In the genomic region with DNA sequence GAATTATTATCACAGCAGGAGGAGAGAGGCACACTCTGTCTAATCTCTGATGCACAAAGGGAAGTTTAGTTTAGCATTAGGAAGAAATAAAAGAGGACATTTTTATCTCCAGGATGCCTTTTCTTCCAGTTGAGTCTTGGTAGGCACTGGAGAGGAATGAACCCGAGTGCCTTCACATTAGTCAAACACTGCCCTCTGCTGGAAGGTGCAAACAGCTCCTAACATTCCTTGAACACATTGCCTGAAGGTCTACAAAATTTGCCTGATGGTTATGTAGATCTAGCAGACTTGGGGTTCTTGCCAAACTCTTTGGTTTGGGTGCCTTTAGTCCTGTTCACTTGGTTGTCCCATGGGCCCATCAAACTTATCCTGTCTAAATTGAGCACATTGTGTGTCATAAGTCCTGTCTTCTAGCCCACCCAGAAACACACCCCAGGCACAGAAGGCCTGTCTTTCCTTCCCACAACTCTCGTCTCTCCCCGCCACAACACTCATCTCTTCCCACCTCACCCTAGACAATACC, we compare ENCODE assay signal across 8 mouse cellular contexts.
DNase-seq lines count a peak whose midpoint lies in the region; TF ChIP-seq lines count a peak whose summit lies in the region.

No protein-coding gene starts in this region.

- TF ChIP-seq EP300 in heart, adult 2 months (IDR thresholded peaks at IDR 0.05; ENCODE audit: insufficient read depth, low read depth, low read length): no peak

- peak; percentile 80 for TF ChIP-seq CTCF in heart, adult 2 months (IDR thresholded peaks at IDR 0.05)
- TF ChIP-seq CTCF in E14TG2a.4 (conservative IDR thresholded peaks at IDR 0.05; ENCODE audit: low read length): peak; percentile 55

- no peak overlapping the region for H3K4me3 ChIP-seq in heart, adult 2 months
- no peak overlapping the region for H3K4me3 ChIP-seq in E14TG2a.4 (replicated peaks; ENCODE audit: low read length)

- H3K79me2 ChIP-seq in heart, adult 2 months (replicated peaks; ENCODE audit: control insufficient read depth, insufficient read depth, low read length): no peaks in the 10 kb centered on the region

- 75% methylated on average over 3 of the region's 3 CpGs for WGBS in heart, adult 2 months

- no peaks in the 10 kb centered on the region for H3K27me3 ChIP-seq in heart, adult 2 months (ENCODE audit: control insufficient read depth, insufficient read depth, low read length)
- H3K27me3 ChIP-seq in E14TG2a.4 (ENCODE audit: insufficient read depth, low read length): no peaks in the 10 kb centered on the region

- H3K36me3 ChIP-seq in heart, adult 2 months (ENCODE audit: control insufficient read depth, insufficient read depth, low read length): no peaks in the 10 kb centered on the region
- H3K36me3 ChIP-seq in E14TG2a.4 (ENCODE audit: insufficient read depth, low read length): no peaks in the 10 kb centered on the region

- TF ChIP-seq POLR2A in heart, adult 2 months (IDR thresholded peaks at IDR 0.05; ENCODE audit: insufficient read depth, low read depth, low read length): no peak

- intact Hi-C loops in heart, adult 2 months (cut with DNase I): loop anchor here (1.0 kb wide), 1 partner anchor 9 kb away; no protein-coding TSS in a partner anchor
- intact Hi-C loops in heart, postnatal 25 days (cut with DNase I): no loop called here

- no peak overlapping the region for H3K27ac ChIP-seq in heart, adult 2 months

- no peaks in the 10 kb centered on the region for H3K9me3 ChIP-seq in E14TG2a.4 (ENCODE audit: low read length)

- H3K4me1 ChIP-seq in heart, adult 2 months (ENCODE audit: control insufficient read depth, insufficient read depth, low read length): no peaks in the 10 kb centered on the region
- peaks cover 17% of the 10 kb centered on the region for H3K4me1 ChIP-seq in E14TG2a.4 (replicated peaks; ENCODE audit: low read depth, low read length)

- H3K9ac ChIP-seq in heart, adult 2 months (ENCODE audit: low read depth, low read length): no peak overlapping the region

- DNase-seq in heart, adult 2 months: peak in 1 of 2 experiments; percentile 31
- no peak for DNase-seq in heart, postnatal 25 days (ENCODE audit: low spot score)
- DNase-seq in adrenal gland, postnatal 36 days: peak; percentile 59 to 66
- DNase-seq in kidney, postnatal 4 days: peak; percentile 40 to 60
- peak; percentile 63 for DNase-seq in thymus, postnatal 4 days
- no peak for DNase-seq in layer of hippocampus, adult 8-10 months (ENCODE audit: low spot score in 2 of 2)
- no peak for DNase-seq in urinary bladder, postnatal 10 days (ENCODE audit: low spot score)

Comparison
In these comparisons a context has a peak if more than half of its experiments do, and no peak if none do; other contexts are left out.
1. DNase-seq: peak in adrenal gland, postnatal 36 days (2 of 2), kidney, postnatal 4 days (2 of 2) and thymus, postnatal 4 days (single experiment); none in heart, postnatal 25 days (single experiment), layer of hippocampus, adult 8-10 months (0 of 2) and urinary bladder, postnatal 10 days (single experiment).